ENCODE assay signal across 30 mouse cellular contexts in genomic region chr4:57588356-57588755, GRCm38 (mm10). TPM values are rescaled to one million over a fixed set of nuclear protein-coding genes. Genes with fewer than 3 reads are reported as not detected.
DNase-seq lines count a peak whose midpoint lies in the region; ATAC-seq and TF ChIP-seq lines count a peak whose summit lies in the region.
"Had no signal": no experiment of that assay in that cellular context is flagged by ENCODE, and none has a peak within 500 bp of the region (broad histone marks: within the 10 kb centered on the region; RNA-seq: fewer than 3 reads in every experiment).

No protein-coding gene starts in this region.

- peak; percentile 84 for DNase-seq in heart, embryonic 10.5 days (ENCODE audit: low spot score)
- DNase-seq in heart, postnatal 36 days = no peak
- no peak for DNase-seq in embryo, embryonic 10.5 days (ENCODE audit: low spot score)
- no peak for DNase-seq in layer of hippocampus, adult 2 months (ENCODE audit: low spot score in 2 of 2)
- DNase-seq in liver, embryonic 11.5 days (ENCODE audit: low spot score) = no peak
- DNase-seq: adrenal gland, postnatal 36 days; cerebellum, adult 2 months; cerebellum, postnatal 14 days; gastrocnemius, postnatal 14 days; kidney, adult 9 months; kidney, postnatal 14 days; retina, postnatal 1 day; right cerebral cortex, postnatal 14 days; thymus, postnatal 14 days had no signal

- H3K4me3 ChIP-seq in heart, embryonic 10.5 days = no peak overlapping the region
- no peak overlapping the region for H3K4me3 ChIP-seq in brown adipose tissue, adult 24 weeks (ENCODE audit: insufficient read depth, low read depth, low read length)
- no peak overlapping the region for H3K4me3 ChIP-seq in heart, embryonic 14.5 days (ENCODE audit: control insufficient read depth in 1 of 2, insufficient read depth in 1 of 2, low read depth in 1 of 2, low read length in 2 of 2)
- H3K4me3 ChIP-seq in myocyte = no peak overlapping the region
- no peak overlapping the region for H3K4me3 ChIP-seq in layer of hippocampus, adult 2 months
- H3K4me3 ChIP-seq in liver, embryonic 11.5 days (ENCODE audit: low read depth, low read length) = no peak overlapping the region
- H3K4me3 ChIP-seq: embryonic facial prominence, embryonic 10.5 days; embryonic facial prominence, embryonic 15.5 days; forebrain, embryonic 13.5 days; hindbrain, embryonic 13.5 days; left cerebral cortex, adult 2 months; limb, embryonic 12.5 days; midbrain, embryonic 13.5 days; stomach, embryonic 15.5 days had no signal

- peak; percentile 68 for ATAC-seq in heart, embryonic 14.5 days (ENCODE audit: insufficient number of reproducible peaks, insufficient read depth, low FRiP score, low read depth)
- no peak for ATAC-seq in liver, embryonic 11.5 days (replicated peaks; ENCODE audit: low FRiP score)
- ATAC-seq: forebrain, embryonic 13.5 days; intestine, postnatal 0 days; lung, postnatal 0 days; midbrain, embryonic 13.5 days had no signal

- peak overlapping the region; percentile 38 for H3K4me2 ChIP-seq in heart, embryonic 14.5 days (ENCODE audit: low read length)
- H3K4me2 ChIP-seq in myocyte (ENCODE audit: low read depth) = peak overlapping the region; percentile 38
- no peak overlapping the region for H3K4me2 ChIP-seq in liver, embryonic 11.5 days
- H3K4me2 ChIP-seq: embryonic facial prominence, embryonic 15.5 days; forebrain, embryonic 13.5 days; hindbrain, embryonic 13.5 days; limb, embryonic 12.5 days; midbrain, embryonic 13.5 days; stomach, embryonic 15.5 days had no signal

- 38% methylated on average over 1 of the region's 1 CpGs for WGBS in heart, embryonic 10.5 days
- WGBS in heart, embryonic 14.5 days = 26% methylated on average over 1 of the region's 1 CpGs
- WGBS in liver, embryonic 11.5 days = 91% methylated on average over 1 of the region's 1 CpGs

- TF ChIP-seq POLR2A in myocyte (IDR thresholded peaks at IDR 0.05; ENCODE audit: insufficient read length, low read depth) = no peak

- peak overlapping the region; percentile 79; the same call in 1 of the 2 replicates for H3K27ac ChIP-seq in heart, embryonic 10.5 days
- H3K27ac ChIP-seq in brown adipose tissue, adult 24 weeks (replicated peaks; ENCODE audit: low read depth, low read length) = peak overlapping the region; percentile 89
- H3K27ac ChIP-seq in heart, embryonic 14.5 days (replicated peaks in 1 of 2; ENCODE audit: control insufficient read depth in 1 of 2, insufficient read depth in 1 of 2, low read depth in 2 of 2, low read length in 2 of 2) = peak overlapping the region; percentile 90 to 94
- H3K27ac ChIP-seq in layer of hippocampus, adult 2 months = no peak overlapping the region
- no peak overlapping the region for H3K27ac ChIP-seq in liver, embryonic 11.5 days (ENCODE audit: low read depth, low read length)
- H3K27ac ChIP-seq: embryonic facial prominence, embryonic 10.5 days; embryonic facial prominence, embryonic 15.5 days; forebrain, embryonic 13.5 days; hindbrain, embryonic 13.5 days; left cerebral cortex, adult 2 months; limb, embryonic 12.5 days; macrophage; midbrain, embryonic 13.5 days; stomach, embryonic 15.5 days had no signal

- no peaks in the 10 kb centered on the region for H3K9me3 ChIP-seq in heart, embryonic 10.5 days
- H3K9me3 ChIP-seq in heart, embryonic 14.5 days (ENCODE audit: control insufficient read depth, low read length) = no peaks in the 10 kb centered on the region
- no peaks in the 10 kb centered on the region for H3K9me3 ChIP-seq in liver, embryonic 11.5 days (ENCODE audit: control insufficient read depth, low read length)
- H3K9me3 ChIP-seq: embryonic facial prominence, embryonic 10.5 days; embryonic facial prominence, embryonic 15.5 days; forebrain, embryonic 13.5 days; hindbrain, embryonic 13.5 days; midbrain, embryonic 13.5 days; stomach, embryonic 15.5 days had no signal

- TF ChIP-seq CTCF in layer of hippocampus, adult 2 months (conservative IDR thresholded peaks at IDR 0.05) = no peak

- 0 out of 2 replicates have a peak, but pooled peaks cover 2% of the 10 kb centered on the region for H3K36me3 ChIP-seq in heart, embryonic 10.5 days
- no peaks in the 10 kb centered on the region for H3K36me3 ChIP-seq in heart, embryonic 14.5 days (ENCODE audit: control insufficient read depth, insufficient read depth, low read length)
- H3K36me3 ChIP-seq in myocyte (ENCODE audit: control insufficient read depth, insufficient read depth) = no peaks in the 10 kb centered on the region
- no peaks in the 10 kb centered on the region for H3K36me3 ChIP-seq in liver, embryonic 11.5 days (ENCODE audit: control insufficient read depth, insufficient read depth, low read length)
- H3K36me3 ChIP-seq: embryonic facial prominence, embryonic 10.5 days; embryonic facial prominence, embryonic 15.5 days; G1E; hindbrain, embryonic 13.5 days; limb, embryonic 12.5 days; midbrain, embryonic 13.5 days; stomach, embryonic 15.5 days had no signal

- peak overlapping the region; percentile 58 for H3K9ac ChIP-seq in heart, embryonic 14.5 days (ENCODE audit: low read length)
- H3K9ac ChIP-seq in liver, embryonic 11.5 days (ENCODE audit: low read depth, low read length) = no peak overlapping the region
- H3K9ac ChIP-seq: embryonic facial prominence, embryonic 15.5 days; forebrain, embryonic 13.5 days; hindbrain, embryonic 13.5 days; limb, embryonic 12.5 days; midbrain, embryonic 13.5 days; stomach, embryonic 15.5 days had no signal

- no peaks in the 10 kb centered on the region for H3K27me3 ChIP-seq in heart, embryonic 10.5 days (ENCODE audit: insufficient read depth, poor library complexity, severe bottlenecking)
- H3K27me3 ChIP-seq in heart, embryonic 14.5 days (ENCODE audit: control insufficient read depth, insufficient read depth, low read length) = no peaks in the 10 kb centered on the region
- H3K27me3 ChIP-seq in myocyte (ENCODE audit: control insufficient read depth, insufficient read depth, insufficient read length) = no peaks in the 10 kb centered on the region
- no peaks in the 10 kb centered on the region for H3K27me3 ChIP-seq in liver, embryonic 11.5 days (replicated peaks; ENCODE audit: control insufficient read depth, insufficient read depth, low read length)
- H3K27me3 ChIP-seq: embryonic facial prominence, embryonic 15.5 days; forebrain, embryonic 13.5 days; hindbrain, embryonic 13.5 days; limb, embryonic 12.5 days; midbrain, embryonic 13.5 days; stomach, embryonic 15.5 days had no signal

- H3K79me2 ChIP-seq in myocyte (ENCODE audit: control insufficient read depth, insufficient read depth) = peaks cover 92% of the 10 kb centered on the region

- peaks cover 87% of the 10 kb centered on the region for H3K4me1 ChIP-seq in heart, embryonic 10.5 days
- peaks cover 21% of the 10 kb centered on the region for H3K4me1 ChIP-seq in brown adipose tissue, adult 24 weeks (ENCODE audit: control insufficient read depth, insufficient read depth, insufficient read length, low read length)
- peaks cover 39 to 81% of the 10 kb centered on the region in 2 experiments for H3K4me1 ChIP-seq in heart, embryonic 14.5 days (ENCODE audit: control insufficient read depth in 2 of 2, insufficient read depth in 2 of 2, low read length in 2 of 2)
- no peaks in the 10 kb centered on the region for H3K4me1 ChIP-seq in liver, embryonic 11.5 days (replicated peaks; ENCODE audit: control insufficient read depth, insufficient read depth, low read length)
- H3K4me1 ChIP-seq: embryonic facial prominence, embryonic 10.5 days; embryonic facial prominence, embryonic 15.5 days; forebrain, embryonic 13.5 days; midbrain, embryonic 13.5 days had no signal

- intact Hi-C loops in heart, postnatal 36 days (cut with DNase I) = no loop called here

- no peak overlapping the region for H3ac ChIP-seq in myocyte (ENCODE audit: control insufficient read depth, insufficient read length)

TF ChIP-seq in myocyte, 11 proteins besides CTCF, POLR2A, EP300 and RAD21:
- TF ChIP-seq MYOG (IDR thresholded peaks at IDR 0.05; ENCODE audit: control insufficient read depth in 1 of 3, insufficient read depth in 1 of 3, insufficient read length in 2 of 3, low read depth in 2 of 3) = no peak
- TF ChIP-seq TCF12 (IDR thresholded peaks at IDR 0.05; ENCODE audit: insufficient read depth, poor library complexity, severe bottlenecking) = no peak
- TF ChIP-seq MAX (IDR thresholded peaks at IDR 0.05; ENCODE audit: low read depth) = no peak
- no peak for TF ChIP-seq USF1 (IDR thresholded peaks at IDR 0.05; ENCODE audit: low read depth)
- TF ChIP-seq POLR2AphosphoS2 (IDR thresholded peaks at IDR 0.05; ENCODE audit: insufficient read length, low read depth) = no peak
- TF ChIP-seq E2F4 (IDR thresholded peaks at IDR 0.05; ENCODE audit: insufficient read depth) = no peak
- TF ChIP-seq MYOD1 (IDR thresholded peaks at IDR 0.05; ENCODE audit: control insufficient read depth in 1 of 3, insufficient read length in 2 of 3, low read depth in 2 of 3) = no peak
- TF ChIP-seq TCF3 (IDR thresholded peaks at IDR 0.05; ENCODE audit: insufficient read length, low read depth) = no peak
- TF ChIP-seq SRF (IDR thresholded peaks at IDR 0.05; ENCODE audit: control insufficient read depth, insufficient read length, low read depth) = no peak
- TF ChIP-seq REST (IDR thresholded peaks at IDR 0.05; ENCODE audit: insufficient read depth, insufficient read length) = no peak
- TF ChIP-seq CEBPB (IDR thresholded peaks at IDR 0.05; ENCODE audit: insufficient read depth, poor library complexity, severe bottlenecking) = no peak

RNA-seq across cellular contexts. Expression of gene Pakap, which starts 20.4 kb away (rescaled TPM):
- 53.0 and 72.5 TPM in 2 replicates for polyA plus RNA-seq in heart, embryonic 10.5 days (2016; fragmentation: Nextera tagmentation; extraction: Ambion mirVana)
- total RNA-seq in heart, postnatal 36 days (2021) = 10 to 100 TPM; 33.1 to 33.7 TPM
- 11.4 and 30.1 TPM in 2 replicates for polyA plus RNA-seq in brown adipose tissue, adult 24 weeks (2012; ENCODE audit: insufficient read depth, insufficient read length, missing spikeins)
- polyA plus RNA-seq in heart, embryonic 14.5 days (2014; fragmentation: Nextera tagmentation; extraction: Ambion mirVana) = 59.6 and 66.0 TPM in 2 replicates
- polyA plus RNA-seq in myocyte (2012; fragmentation: generic; extraction: Trizol) = 6.5 TPM
- total RNA-seq in layer of hippocampus, adult 2 months (2021) = 10 to 100 TPM; 18.6 to 25.8 TPM
- 4.1 and 5.1 TPM in 2 replicates for polyA plus RNA-seq in liver, embryonic 11.5 days (2014; fragmentation: Nextera tagmentation; extraction: Ambion mirVana)
- total RNA-seq: G1E; megakaryocyte-erythroid progenitor cell, adult 5-6 weeks had no signal
- polyA plus RNA-seq: G1E, macrophage had no signal

Comparison
In these comparisons a context has a peak if more than half of its experiments do, and no peak if none do; other contexts are left out.
1. H3K27ac ChIP-seq: peak in heart, embryonic 10.5 days (single experiment), brown adipose tissue, adult 24 weeks (single experiment) and heart, embryonic 14.5 days (2 of 2); none in layer of hippocampus, adult 2 months (single experiment) and liver, embryonic 11.5 days (single experiment).